Mouse (Mus musculus): ENCODE measurements around the gene Cxcl14. TPM values are rescaled to one million over a fixed set of nuclear protein-coding genes. Genes with fewer than 3 reads are reported as not detected.
A peak's percentile ranks its signal among the peaks of the same experiment; 100 is the strongest.

The Cxcl14 gene
- polyA plus RNA-seq, 1 experiment: 2.3 TPM

DNA sequence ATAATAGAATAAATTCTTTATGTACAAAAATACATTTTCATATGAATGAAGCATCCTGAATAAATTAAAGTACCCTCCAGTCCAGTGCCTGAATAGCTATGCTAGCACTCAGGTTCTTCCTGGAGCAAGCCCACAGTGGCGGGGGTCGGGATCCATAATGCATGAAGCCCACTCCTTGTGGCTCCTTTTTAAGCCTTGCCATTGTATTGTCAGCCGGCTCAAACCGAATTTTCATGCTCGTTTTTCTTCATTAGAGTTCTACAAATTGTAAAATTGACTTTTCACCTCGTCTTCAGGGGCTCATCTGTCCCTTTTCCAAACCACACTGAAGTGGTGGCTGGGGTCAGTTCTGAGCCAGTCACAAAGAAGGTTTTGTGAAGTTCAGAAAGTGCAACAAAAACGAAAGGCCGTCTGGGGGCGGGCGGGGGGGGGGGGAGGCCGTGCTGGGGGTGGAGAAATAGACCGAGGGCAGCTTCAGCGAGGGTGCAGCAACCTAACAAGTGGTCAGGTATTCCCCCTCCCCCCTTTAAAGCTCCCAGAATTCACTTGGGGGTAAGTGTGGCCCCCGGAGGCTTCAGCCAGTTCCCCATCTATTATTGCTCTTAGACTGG is 45.7 kb downstream of the Cxcl14 start:
- H3K4me1 ChIP-seq (ENCODE audit: control insufficient read depth, insufficient read depth, low read length): no peaks in the 10 kb centered on the region
- no peak overlapping the region for H3K27ac ChIP-seq (ENCODE audit: insufficient read depth, low read length)
- no peaks in the 10 kb centered on the region for H3K36me3 ChIP-seq (ENCODE audit: control insufficient read depth, insufficient read depth, low read length, poor library complexity, severe bottlenecking)
- no peak overlapping the region for H3K4me3 ChIP-seq (ENCODE audit: low read depth, low read length)
- H3K9me3 ChIP-seq (replicated peaks; ENCODE audit: control insufficient read depth, insufficient read depth, low read length, poor library complexity, severe bottlenecking): no peaks in the 10 kb centered on the region
- TF ChIP-seq EP300 (IDR thresholded peaks at IDR 0.05; ENCODE audit: insufficient read depth, low read depth, low read length) (no peak), POLR2A (IDR thresholded peaks at IDR 0.05; ENCODE audit: insufficient read depth, low read length) (no peak), CTCF (IDR thresholded peaks at IDR 0.05; ENCODE audit: low read depth, low read length) (no peak)
- no peak overlapping the region for H3K9ac ChIP-seq (ENCODE audit: low read depth, poor library complexity, severe bottlenecking)
- H3K27me3 ChIP-seq (ENCODE audit: control insufficient read depth, insufficient read depth, low read length, poor library complexity, severe bottlenecking): peaks cover 43% of the 10 kb centered on the region

DNA sequence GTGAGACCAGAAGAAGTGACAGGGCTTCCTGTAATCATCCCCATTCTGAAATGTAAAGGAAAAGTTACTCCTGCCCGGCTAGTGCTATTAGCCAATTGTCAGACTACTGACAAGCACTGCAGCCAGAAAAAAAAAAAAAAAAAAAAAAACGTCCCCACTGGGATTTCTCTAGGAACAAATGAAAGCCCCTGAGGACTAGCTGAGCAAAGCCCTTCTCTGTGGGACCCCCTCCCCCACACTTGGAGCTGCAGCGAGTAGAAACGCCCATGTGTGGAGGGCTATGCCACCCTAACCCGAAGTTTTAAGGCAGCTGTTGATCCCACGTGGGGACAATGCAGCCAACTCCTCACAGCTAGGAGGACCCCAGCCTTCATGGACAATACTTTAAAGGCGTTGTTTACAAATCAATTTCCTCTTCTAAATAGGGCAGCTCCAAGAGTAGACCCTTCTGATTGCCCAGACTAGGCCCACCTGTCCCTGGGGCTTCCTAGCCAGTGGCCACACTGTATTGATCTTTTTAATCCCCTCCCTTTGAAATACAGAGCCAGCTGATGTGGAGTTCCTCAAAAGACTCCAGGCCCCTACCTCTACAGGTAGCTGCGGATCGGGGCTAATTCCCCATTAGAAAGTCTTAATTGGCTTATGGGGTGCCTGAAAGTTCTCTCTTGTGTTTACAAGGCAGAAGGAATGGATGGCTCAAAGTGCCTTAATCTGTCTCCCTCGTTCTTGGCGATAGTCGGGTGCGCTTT is 46.6 kb downstream of the Cxcl14 start:
- Histone ChIP-seq H3K9me3 (replicated peaks; ENCODE audit: control insufficient read depth, insufficient read depth, low read length, poor library complexity, severe bottlenecking) (no peaks in the 10 kb centered on the region), H3K27ac (ENCODE audit: insufficient read depth, low read length) (no peak overlapping the region), H3K36me3 (ENCODE audit: control insufficient read depth, insufficient read depth, low read length, poor library complexity, severe bottlenecking) (no peaks in the 10 kb centered on the region), H3K4me3 (ENCODE audit: low read depth, low read length) (no peak overlapping the region), H3K9ac (ENCODE audit: low read depth, poor library complexity, severe bottlenecking) (no peak overlapping the region), H3K27me3 (ENCODE audit: control insufficient read depth, insufficient read depth, low read length, poor library complexity, severe bottlenecking) (peaks cover 42% of the 10 kb centered on the region), H3K4me1 (ENCODE audit: control insufficient read depth, insufficient read depth, low read length) (no peaks in the 10 kb centered on the region)
- TF ChIP-seq EP300 (IDR thresholded peaks at IDR 0.05; ENCODE audit: insufficient read depth, low read depth, low read length) (no peak), POLR2A (IDR thresholded peaks at IDR 0.05; ENCODE audit: insufficient read depth, low read length) (no peak), CTCF (IDR thresholded peaks at IDR 0.05; ENCODE audit: low read depth, low read length) (no peak)

DNA sequence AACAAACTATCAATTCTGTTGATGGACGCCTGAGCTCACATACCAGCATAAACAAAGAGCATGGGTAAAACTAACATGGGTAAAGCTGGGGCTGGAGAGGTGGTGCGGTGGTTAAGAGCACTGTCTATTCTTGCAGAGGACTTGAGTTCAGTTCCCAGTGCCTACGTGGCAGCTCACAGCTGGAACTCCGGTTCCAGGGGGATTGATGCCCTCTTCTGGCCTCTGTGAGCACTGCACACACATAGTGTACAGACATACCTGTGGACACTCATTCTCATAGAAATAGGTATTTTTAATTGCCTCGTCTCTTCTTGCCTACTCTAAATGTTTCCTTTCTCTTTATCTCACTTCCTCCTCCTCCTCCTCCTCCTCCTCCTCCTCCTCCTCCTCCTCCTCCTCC is 53.2 kb downstream of the Cxcl14 start:
- 0 out of 2 replicates have a peak, but pooled peaks cover 4% of the 10 kb centered on the region for H3K27me3 ChIP-seq (ENCODE audit: control insufficient read depth, insufficient read depth, low read length, poor library complexity, severe bottlenecking)
- H3K9ac ChIP-seq (ENCODE audit: low read depth, poor library complexity, severe bottlenecking): no peak overlapping the region
- H3K36me3 ChIP-seq (ENCODE audit: control insufficient read depth, insufficient read depth, low read length, poor library complexity, severe bottlenecking): no peaks in the 10 kb centered on the region
- H3K27ac ChIP-seq (ENCODE audit: insufficient read depth, low read length): no peak overlapping the region
- no peaks in the 10 kb centered on the region for H3K4me1 ChIP-seq (ENCODE audit: control insufficient read depth, insufficient read depth, low read length)
- no peak for TF ChIP-seq POLR2A (IDR thresholded peaks at IDR 0.05; ENCODE audit: insufficient read depth, low read length)
- peak; percentile 52 for TF ChIP-seq CTCF (IDR thresholded peaks at IDR 0.05; ENCODE audit: low read depth, low read length)
- no peak overlapping the region for H3K4me3 ChIP-seq (ENCODE audit: low read depth, low read length)
- peaks cover 4% of the 10 kb centered on the region; the same call in 1 of the 2 replicates for H3K9me3 ChIP-seq (replicated peaks; ENCODE audit: control insufficient read depth, insufficient read depth, low read length, poor library complexity, severe bottlenecking)

DNA sequence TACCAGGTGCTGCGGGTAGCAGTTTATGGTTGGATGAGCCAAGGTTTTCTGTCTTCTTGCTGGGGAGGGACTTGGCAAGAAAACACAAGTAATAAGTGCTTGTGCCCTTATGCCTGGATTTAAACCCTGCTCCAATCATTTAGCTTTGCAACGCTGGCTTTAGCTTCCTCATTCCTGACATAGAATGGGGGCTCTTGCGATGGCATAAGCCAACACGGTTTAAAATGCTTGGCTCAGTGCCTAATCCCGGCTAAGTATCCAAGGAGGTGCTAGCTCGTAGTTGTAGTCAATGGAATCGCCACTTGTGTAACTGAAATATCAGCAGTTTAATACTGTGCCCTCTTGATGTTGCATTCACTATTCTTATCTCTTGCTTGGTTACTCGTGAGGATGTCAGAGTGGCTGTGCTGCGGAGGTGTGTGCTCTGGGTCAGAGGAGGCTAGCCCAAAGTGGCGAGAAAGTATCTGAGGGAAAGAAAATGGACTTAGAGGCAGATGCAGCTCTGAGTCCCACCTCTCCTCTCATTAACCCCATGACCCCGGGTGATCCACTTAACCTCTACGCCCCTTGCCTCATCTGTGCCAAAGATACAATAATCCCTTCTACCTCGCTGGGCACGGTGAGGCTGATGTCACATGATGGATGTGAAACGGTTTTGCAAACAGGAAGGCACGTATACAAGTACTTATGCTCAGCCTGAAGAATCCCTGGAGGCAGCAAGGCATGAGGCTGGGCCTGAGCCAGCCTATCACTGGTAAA is 56.2 kb downstream of the Cxcl14 start:
- Histone ChIP-seq H3K9ac (ENCODE audit: low read depth, poor library complexity, severe bottlenecking) (no peak overlapping the region), H3K4me3 (ENCODE audit: low read depth, low read length) (no peak overlapping the region), H3K27ac (ENCODE audit: insufficient read depth, low read length) (no peak overlapping the region), H3K27me3 (ENCODE audit: control insufficient read depth, insufficient read depth, low read length, poor library complexity, severe bottlenecking) (no peaks in the 10 kb centered on the region), H3K36me3 (ENCODE audit: control insufficient read depth, insufficient read depth, low read length, poor library complexity, severe bottlenecking) (no peaks in the 10 kb centered on the region), H3K9me3 (replicated peaks; ENCODE audit: control insufficient read depth, insufficient read depth, low read length, poor library complexity, severe bottlenecking) (peaks cover 4% of the 10 kb centered on the region; the same call in 1 of the 2 replicates), H3K4me1 (ENCODE audit: control insufficient read depth, insufficient read depth, low read length) (peaks cover 2% of the 10 kb centered on the region)
- TF ChIP-seq POLR2A (IDR thresholded peaks at IDR 0.05; ENCODE audit: insufficient read depth, low read length) (no peak), EP300 (IDR thresholded peaks at IDR 0.05; ENCODE audit: insufficient read depth, low read depth, low read length) (no peak), CTCF (IDR thresholded peaks at IDR 0.05; ENCODE audit: low read depth, low read length) (no peak)

Other genes with a start within 250 kb of the Cxcl14 start
- 222 and 240 TPM in 2 replicates for gene H2afy, start 160.2 kb downstream of the Cxcl14 start, polyA plus RNA-seq (2011; ENCODE audit: insufficient read depth, insufficient read length, low read depth, missing spikeins)
- 0.18 TPM in 1 of 2 replicates, not detected in the other for gene Tifab, start 117.7 kb downstream of the Cxcl14 start, polyA plus RNA-seq (2011; ENCODE audit: insufficient read depth, insufficient read length, low read depth, missing spikeins)
- gene Neurog1, start 44.4 kb downstream of the Cxcl14 start, polyA plus RNA-seq (2011; ENCODE audit: insufficient read depth, insufficient read length, low read depth, missing spikeins): 0.36 TPM in 1 of 2 replicates, not detected in the other
- gene Gm3045, start 130.0 kb upstream of the Cxcl14 start, polyA plus RNA-seq (2011; ENCODE audit: insufficient read depth, insufficient read length, low read depth, missing spikeins): not detected in 2 replicates
- gene Slc25a48, start 141.8 kb upstream of the Cxcl14 start, polyA plus RNA-seq (2011; ENCODE audit: insufficient read depth, insufficient read length, low read depth, missing spikeins): 0.20 and 0.42 TPM in 2 replicates
- gene Il9, start 185.7 kb upstream of the Cxcl14 start, polyA plus RNA-seq (2011; ENCODE audit: insufficient read depth, insufficient read length, low read depth, missing spikeins): not detected in 2 replicates
- 2.3 and 2.7 TPM in 2 replicates for gene Fbxl21, start 225.9 kb upstream of the Cxcl14 start, polyA plus RNA-seq (2011; ENCODE audit: insufficient read depth, insufficient read length, low read depth, missing spikeins)